Mouse (Mus musculus) cerebellum, postnatal 36 days (tissue): ENCODE measurements at regions not wholly inside any gene's neighbourhood (a gene's known extent, or its start where the extent isn't known, plus 50 kb on each side); places are given as distances from the start of the nearest gene placed in this dataset.

Source experiments
- DNase-seq, 2 experiments: peaks; one replicate each; pipeline ENCODE4 v3.0.0; 2021 to 2022; ENCODE audit warnings: mixed read lengths in 2 of 2

DNA sequence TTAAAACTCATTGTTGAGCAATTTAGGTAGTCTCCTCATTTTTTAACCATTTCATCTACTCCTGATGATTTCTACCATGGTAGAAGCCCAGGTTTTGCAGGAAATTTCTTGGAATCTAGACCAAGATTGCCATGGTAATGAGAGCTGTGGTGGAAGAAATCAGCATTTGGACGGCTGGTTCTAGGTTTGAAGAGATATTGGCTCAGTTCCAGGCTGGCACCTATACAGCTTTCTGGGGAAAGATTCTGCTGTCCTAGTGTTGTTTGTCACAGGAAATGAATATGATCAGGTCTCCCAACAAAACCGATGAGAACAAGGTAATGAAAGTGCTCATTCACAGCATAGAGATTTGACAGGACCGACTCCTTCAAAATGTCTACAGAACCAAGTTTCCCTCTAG is 6766.4 kb upstream of the Gm7489 start:
- DNase-seq: peak; percentile 2 to 4
